Mouse (Mus musculus) B cell, adult (primary cell): ENCODE results near the gene 3110009E18Rik. TPM values are rescaled to one million over a fixed set of nuclear protein-coding genes. Genes with fewer than 3 reads are reported as not detected.

ENCODE experiments used
- total RNA-seq: library from RNA; stranded (reverse); gene quantifications from 4 replicates; pipeline ENCODE4 v1.2.4, GENCODE M21; 2023; ENCODE audit not compliant: inconsistent age

3110009E18Rik gene
- total RNA-seq: 19.2 to 22.9 TPM (median 20.1 TPM) in 4 replicates

GRCm38 (mm10) chr1:120120969-120121811, at the start of gene 3110009E18Rik, which contains the start of gene Dbi:
Gene 3110009E18Rik, plus strand, starts transcription at chr1:120121187.
Gene Dbi, minus strand, starts transcription at chr1:120121078.

GRCm38 (mm10) chr1:120073519-120074306, 47.3 kb upstream of the 3110009E18Rik start, which contains the start of gene Tmem37:
Gene Tmem37, minus strand, starts transcription at chr1:120074074.

Other genes with a start within 250 kb of the 3110009E18Rik start
- gene Tmem177, start 208.0 kb upstream of the 3110009E18Rik start, total RNA-seq: 3.3 to 3.6 TPM (median 3.5 TPM) in 4 replicates
- gene Cfap221, start 124.0 kb upstream of the 3110009E18Rik start, total RNA-seq: not detected in 4 replicates
- gene Sctr, start 114.3 kb upstream of the 3110009E18Rik start, total RNA-seq: not detected in 4 replicates
- gene Tmem37, start 47.1 kb upstream of the 3110009E18Rik start, total RNA-seq: not detected in 4 replicates
- gene Dbi, start 109 bp upstream of the 3110009E18Rik start, total RNA-seq: 31.7 to 41.6 TPM (median 37.9 TPM) in 4 replicates
- 1.9 to 3.3 TPM (median 2.6 TPM) in 4 replicates for gene Steap3, start 151.5 kb downstream of the 3110009E18Rik start, total RNA-seq
- not detected in 4 replicates for gene C1ql2, start 219.4 kb downstream of the 3110009E18Rik start, total RNA-seq